Mouse (Mus musculus) heart, postnatal 0 days (tissue): ENCODE results near the gene Gp9. TPM values are rescaled to one million over a fixed set of nuclear protein-coding genes. Genes with fewer than 3 reads are reported as not detected.
A peak's percentile ranks its signal among the peaks of the same experiment; 100 is the strongest.

Experiments used
- ATAC-seq: fragments of 200-750 bp; cut with Nextera tagmentation; 2 replicates; pipeline ENCODE4 v1.8.0; 2017; ENCODE audit warnings: low read depth, moderate number of reproducible peaks, moderate library complexity; ENCODE audit not compliant: insufficient read depth
- DNase-seq: peaks from one replicate; pipeline ENCODE4 v3.0.0-alpha.2; 2016; ENCODE audit warnings: low spot score
- H3K27ac ChIP-seq: fragments of 300-500 bp; sonication (generic); 2 replicates; pipeline ENCODE4 v1.5.1; 2014; ENCODE audit warnings: low read depth, mild to moderate bottlenecking
- H3K27me3 ChIP-seq: fragments of 300-500 bp; sonication (generic); 2 replicates; pipeline ENCODE4 v1.6.1; 2014; ENCODE audit warnings: low read length, mixed read lengths; ENCODE audit not compliant: control insufficient read depth, insufficient read depth
- H3K36me3 ChIP-seq: fragments of 300-500 bp; sonication (generic); replicated peaks from 2 replicates; pipeline ENCODE4 v1.6.1; 2014; ENCODE audit warnings: low read length, mixed read lengths; ENCODE audit not compliant: control insufficient read depth, insufficient read depth
- H3K4me1 ChIP-seq: fragments of 300-500 bp; sonication (generic); 2 replicates; pipeline ENCODE4 v1.6.1; 2014; ENCODE audit warnings: antibody characterized with exemption; ENCODE audit not compliant: control insufficient read depth, insufficient read depth
- H3K4me2 ChIP-seq: fragments of 300-500 bp; sonication (generic); 2 replicates; pipeline ENCODE4 v1.6.1; 2014; ENCODE audit warnings: low read depth, mild to moderate bottlenecking, low read length, moderate library complexity
- H3K4me3 ChIP-seq: fragments of 300-500 bp; sonication (generic); 2 replicates; pipeline ENCODE4 v1.5.1; 2014; ENCODE audit warnings: low read depth, low read length
- H3K9ac ChIP-seq: fragments of 300-500 bp; sonication (generic); replicated peaks from 2 replicates; pipeline ENCODE4 v1.6.1; 2014; ENCODE audit warnings: low read depth, low read length, mixed read lengths
- H3K9me3 ChIP-seq: fragments of 300-500 bp; sonication (generic); replicated peaks from 2 replicates; pipeline ENCODE4 v1.6.1; 2016; ENCODE audit warnings: low read length; ENCODE audit not compliant: control insufficient read depth
- CTCF ChIP-seq: IDR thresholded peaks from 2 replicates; pipeline ENCODE4 v1.5.1; 2016; ENCODE audit warnings: antibody characterized with exemption, control low read depth, low read depth
- EP300 ChIP-seq: IDR thresholded peaks from 2 replicates; pipeline ENCODE4 v1.6.1; 2016; ENCODE audit warnings: antibody characterized with exemption, low read depth
- WGBS: fragments of 180-500 bp; shearing (Covaris S2); extraction: QIAGEN DNeasy Blood & Tissue Kit; methylation state at CpG from one replicate; pipeline ENCODE4 v1.1.7; 2014; 5-methylcytosine and 5-hydroxymethylcytosine counted together
- polyA plus RNA-seq: library from polyadenylated mRNA; unstranded; fragments of >200 nt; fragmentation: Nextera tagmentation; extraction: Ambion mirVana; gene quantifications from 2 replicates; pipeline ENCODE4 v1.2.1, GENCODE M21; 2015
- total RNA-seq: library from RNA; depleted of rRNA; stranded (reverse); fragments of >200 nt; gene quantifications from 2 replicates; pipeline ENCODE4 v1.2.3, GENCODE M21; 2014; ENCODE audit warnings: low replicate concordance; rRNA removed

The Gp9 gene
- total and polyA plus RNA-seq, 2 experiments from 2014 or later = 0.19 to 0.89 TPM

GRCm38 (mm10) chr6:87811675-87812338 is 33.9 kb downstream of the Gp9 start, which contains the start of gene Rab43:
TSS of gene Rab43 (minus strand) at chr6:87812164.
- peak; percentile 82 for DNase-seq
- Histone ChIP-seq H3K9ac (peak within 1 kb of the TSS; percentile 81), H3K4me2 (peak within 1 kb of the TSS; percentile 94), H3K27me3 (no peaks in the 10 kb centered on the region), H3K36me3 (peaks cover 18% of the 10 kb centered on the region), H3K4me3 (peak within 1 kb of the TSS; percentile 75), H3K9me3 (no peaks in the 10 kb centered on the region), H3K4me1 (peaks cover 18% of the 10 kb centered on the region), H3K27ac (peak within 1 kb of the TSS; percentile 89)
- WGBS = under 1% methylated on average over 53 of the region's 56 CpGs
- peak; percentile 97 for ATAC-seq
- peak; percentile 25; the same call in 1 of the 2 replicates for TF ChIP-seq CTCF
- peak; percentile 30; the same call in 1 of the 2 replicates for TF ChIP-seq EP300

- DNase-seq = no peak
- ATAC-seq = no peak
- H3K27ac ChIP-seq = no peak overlapping the region
- no peaks in the 10 kb centered on the region for H3K27me3 ChIP-seq
- TF ChIP-seq CTCF (no peak), EP300 (no peak)
- no peaks in the 10 kb centered on the region for H3K9me3 ChIP-seq
- no peak overlapping the region for H3K9ac ChIP-seq
- 95% methylated on average over 1 of the region's 1 CpGs for WGBS
- H3K4me2 ChIP-seq = peak overlapping the region; percentile 94
- peaks cover 12% of the 10 kb centered on the region for H3K4me1 ChIP-seq
- no peak overlapping the region for H3K4me3 ChIP-seq
- H3K36me3 ChIP-seq = peaks cover 26% of the 10 kb centered on the region
Measured at GRCm38 (mm10) chr6:87812656-87813055, 34.8 kb downstream of the Gp9 start.

GRCm38 (mm10) chr6:87814486-87814885 is 36.6 kb downstream of the Gp9 start:
- Histone ChIP-seq H3K36me3 (peaks cover 40% of the 10 kb centered on the region), H3K27ac (no peak overlapping the region)
- 89% methylated on average over 5 of the region's 5 CpGs for WGBS

GRCm38 (mm10) chr6:87820366-87820765 is 42.5 kb downstream of the Gp9 start:
- no peak overlapping the region for H3K9ac ChIP-seq
- 96% methylated on average over 2 of the region's 2 CpGs for WGBS
- H3K4me3 ChIP-seq = no peak overlapping the region
- ATAC-seq (no peak), DNase-seq (no peak)
- TF ChIP-seq CTCF (no peak), EP300 (no peak)
- no peaks in the 10 kb centered on the region for H3K4me1 ChIP-seq
- peaks cover 88% of the 10 kb centered on the region for H3K36me3 ChIP-seq
- no peak overlapping the region for H3K4me2 ChIP-seq
- no peak overlapping the region for H3K27ac ChIP-seq
- no peaks in the 10 kb centered on the region for H3K27me3 ChIP-seq
- no peaks in the 10 kb centered on the region for H3K9me3 ChIP-seq

More at GRCm38 (mm10) chr6:87814486-87814885, 36.6 kb downstream of the Gp9 start:
- Histone ChIP-seq H3K4me1 (peaks cover 11% of the 10 kb centered on the region), H3K4me3 (no peak overlapping the region), H3K27me3 (no peaks in the 10 kb centered on the region), H3K9ac (no peak overlapping the region), H3K4me2 (no peak overlapping the region), H3K9me3 (no peaks in the 10 kb centered on the region)
- no peak for TF ChIP-seq EP300
- TF ChIP-seq CTCF = no peak
- ATAC-seq (no peak), DNase-seq (no peak)

Other genes with a start within 250 kb of the Gp9 start
- 1.6 and 3.2 TPM in 2 replicates for gene Arhgap25, start 244.8 kb upstream of the Gp9 start, total RNA-seq
- gene Arhgap25, start 244.8 kb upstream of the Gp9 start, polyA plus RNA-seq = 3.2 TPM in 2 replicates
- gene Prokr1, start 187.3 kb upstream of the Gp9 start, total RNA-seq = 1.7 and 2.2 TPM in 2 replicates
- 0.11 and 0.25 TPM in 2 replicates for gene Prokr1, start 187.3 kb upstream of the Gp9 start, polyA plus RNA-seq
- 1.6 and 2.0 TPM in 2 replicates for gene Aplf, start 105.9 kb upstream of the Gp9 start, total RNA-seq
- gene Aplf, start 105.9 kb upstream of the Gp9 start, polyA plus RNA-seq = 2.7 and 4.2 TPM in 2 replicates
- gene Efcc1, start 47.2 kb upstream of the Gp9 start, total RNA-seq = 0.77 TPM in 1 of 2 replicates, not detected in the other
- 0.62 and 0.75 TPM in 2 replicates for gene Efcc1, start 47.2 kb upstream of the Gp9 start, polyA plus RNA-seq
- gene Rab43, start 34.1 kb downstream of the Gp9 start, total RNA-seq = 11.8 and 19.7 TPM in 2 replicates
- gene Rab43, start 34.1 kb downstream of the Gp9 start, polyA plus RNA-seq = 6.7 and 6.8 TPM in 2 replicates
- not detected in 2 replicates for gene Gm45140, start 57.7 kb downstream of the Gp9 start, total RNA-seq
- gene Gm45140, start 57.7 kb downstream of the Gp9 start, polyA plus RNA-seq = 0.58 and 1.1 TPM in 2 replicates
- 5.6 and 40.5 TPM in 2 replicates for gene Isy1, start 60.7 kb downstream of the Gp9 start, total RNA-seq
- 16.7 and 18.4 TPM in 2 replicates for gene Isy1, start 60.7 kb downstream of the Gp9 start, polyA plus RNA-seq
- gene Cnbp, start 73.0 kb downstream of the Gp9 start, total RNA-seq = 247 and 318 TPM in 2 replicates
- 553 and 591 TPM in 2 replicates for gene Cnbp, start 73.0 kb downstream of the Gp9 start, polyA plus RNA-seq
- 92.4 and 95.1 TPM in 2 replicates for gene Copg1, start 109.7 kb downstream of the Gp9 start, total RNA-seq
- gene Copg1, start 109.7 kb downstream of the Gp9 start, polyA plus RNA-seq = 66.3 and 67.1 TPM in 2 replicates
- 8.7 and 40.9 TPM in 2 replicates for gene Hmces, start 135.9 kb downstream of the Gp9 start, total RNA-seq
- gene Hmces, start 135.9 kb downstream of the Gp9 start, polyA plus RNA-seq = 16.2 and 18.0 TPM in 2 replicates
- gene H1fx, start 203.6 kb downstream of the Gp9 start, total RNA-seq = 2.8 and 31.9 TPM in 2 replicates
- gene H1fx, start 203.6 kb downstream of the Gp9 start, polyA plus RNA-seq = 5.8 and 7.8 TPM in 2 replicates